Mouse (Mus musculus) splenic B cell, adult 2 months (primary cell): ENCODE results near the gene Gpr15.

Source experiments
- DNase-seq: peaks from one replicate; pipeline ENCODE4 v3.0.0-alpha.2; 2011; ENCODE audit warnings: low read depth, low spot score
- H3K27me3 ChIP-seq: 2 replicates; pipeline ENCODE4 v1.6.1; 2012; ENCODE audit warnings: mild to moderate bottlenecking, low read length, moderate library complexity, mixed read lengths; ENCODE audit not compliant: control insufficient read depth, poor library complexity, insufficient read depth, severe bottlenecking
- H3K36me3 ChIP-seq: 2 replicates; pipeline ENCODE4 v1.6.1; 2012; ENCODE audit warnings: mild to moderate bottlenecking, low read length, moderate library complexity, mixed read lengths; ENCODE audit not compliant: control insufficient read depth, poor library complexity, insufficient read depth, severe bottlenecking

The Gpr15 gene

DNA sequence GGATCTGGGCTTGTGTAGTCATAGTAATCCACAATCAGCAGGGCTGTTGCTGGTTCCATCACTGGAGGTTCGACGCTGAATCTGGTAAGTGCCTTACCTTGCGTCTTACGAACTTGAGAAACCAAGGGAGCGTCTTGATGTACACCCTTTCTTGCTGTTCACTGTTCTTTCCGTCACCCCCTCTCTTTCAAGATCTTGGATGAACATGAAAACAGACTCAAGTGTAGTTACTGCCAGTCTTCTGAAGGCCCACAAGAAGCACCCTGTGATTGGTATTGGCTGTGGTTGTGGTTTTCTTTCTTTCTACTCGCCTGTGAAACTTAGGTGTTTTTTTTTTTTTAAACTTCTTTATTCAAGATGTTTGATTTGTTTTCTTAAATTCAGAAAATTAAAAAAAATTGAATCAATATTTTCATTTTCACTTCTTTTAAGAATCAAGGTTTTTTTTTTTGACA lies at the start of gene Gpr15:
Gene Gpr15, minus strand, starts transcription at position 405 of the 455 bp plus-strand sequence.
- DNase-seq: no peak
- no peaks in the 10 kb centered on the region for H3K27me3 ChIP-seq
- H3K36me3 ChIP-seq: no peaks in the 10 kb centered on the region

DNA sequence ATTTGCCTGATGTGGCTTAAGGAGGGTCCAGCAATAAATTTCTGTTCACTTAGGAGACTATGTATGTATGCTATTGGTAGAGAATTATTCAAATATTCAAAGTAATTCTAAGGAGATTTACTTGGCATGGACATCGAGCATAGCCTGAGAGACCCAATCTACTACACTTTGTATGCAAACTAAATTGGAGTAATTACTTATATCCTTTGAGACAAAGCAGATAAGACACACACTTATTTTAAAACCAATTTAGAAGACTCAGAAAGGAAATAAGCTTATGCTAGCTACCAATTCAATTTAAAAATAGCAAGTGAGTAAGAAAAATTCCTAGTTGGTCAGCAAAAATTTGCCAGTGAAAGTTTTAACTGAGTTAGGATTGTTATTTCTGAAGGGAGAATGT lies 44.2 kb upstream of the Gpr15 start, which contains the start of gene Olfr172:
Gene Olfr172, minus strand, starts transcription at position 101 of the 400 bp plus-strand sequence.
- Histone ChIP-seq H3K36me3 (no peaks in the 10 kb centered on the region), H3K27me3 (no peaks in the 10 kb centered on the region)
- DNase-seq: no peak

DNA sequence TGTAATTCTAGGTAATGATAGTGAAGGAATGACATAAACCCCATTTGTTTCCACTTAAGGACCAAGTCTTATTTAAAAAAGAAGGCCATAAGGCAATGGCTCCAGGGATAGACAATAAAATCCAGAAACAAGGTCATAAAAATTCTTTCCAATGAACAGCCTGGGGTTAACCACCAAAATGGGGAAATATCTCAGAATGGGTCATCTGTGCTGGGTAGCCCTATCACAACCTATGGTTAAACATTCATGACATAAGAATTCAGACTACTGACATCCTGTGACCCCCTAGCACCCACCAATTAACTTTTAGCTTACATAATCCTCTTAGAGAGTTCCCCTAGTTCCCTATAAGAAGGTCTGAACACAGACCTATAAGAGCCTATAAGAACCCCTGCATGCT lies 37.3 kb upstream of the Gpr15 start:
- H3K27me3 ChIP-seq: no peaks in the 10 kb centered on the region
- H3K36me3 ChIP-seq: no peaks in the 10 kb centered on the region
- no peak for DNase-seq

DNA sequence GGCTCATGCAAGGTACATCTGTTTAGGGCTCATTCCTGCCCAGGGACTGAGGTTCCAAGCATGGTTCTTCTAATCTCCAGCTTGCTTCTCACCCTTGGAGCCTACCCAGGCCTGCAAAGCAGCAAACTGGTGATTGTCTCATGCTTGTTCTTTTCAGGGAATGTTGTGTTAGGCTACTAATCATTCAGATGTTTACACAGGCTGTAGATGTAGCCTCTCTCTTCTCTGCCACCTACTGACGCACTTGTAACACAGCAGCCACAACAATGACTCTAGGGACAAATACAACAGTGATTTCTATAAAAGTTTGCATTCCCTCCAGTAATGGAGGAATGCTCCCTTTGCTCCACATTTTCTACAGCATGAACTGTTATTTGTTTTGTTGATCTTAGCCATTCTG lies 32.4 kb upstream of the Gpr15 start:
- no peaks in the 10 kb centered on the region for H3K36me3 ChIP-seq
- H3K27me3 ChIP-seq: no peaks in the 10 kb centered on the region
- peak; percentile 40 for DNase-seq

DNA sequence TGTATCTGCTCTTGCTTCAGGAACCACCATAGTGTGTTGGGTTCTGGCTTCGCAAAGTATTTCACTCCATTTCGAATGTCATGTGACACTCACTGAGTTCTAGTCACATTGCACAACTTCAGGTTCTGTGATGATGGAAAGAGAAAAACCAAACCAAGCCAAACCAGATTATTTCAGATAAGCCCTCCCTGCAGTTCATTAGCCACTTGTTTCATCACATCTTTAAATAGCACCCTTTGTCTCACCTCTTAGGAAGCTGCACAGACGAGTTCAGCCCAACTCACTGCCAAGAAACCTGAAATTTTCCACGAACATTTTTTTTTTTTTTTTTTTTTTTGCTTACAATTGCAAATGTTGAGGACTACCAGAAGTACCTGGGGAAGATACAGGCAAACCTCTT lies 27.8 kb upstream of the Gpr15 start:
- no peak for DNase-seq
- H3K36me3 ChIP-seq: no peaks in the 10 kb centered on the region
- H3K27me3 ChIP-seq: no peaks in the 10 kb centered on the region

DNA sequence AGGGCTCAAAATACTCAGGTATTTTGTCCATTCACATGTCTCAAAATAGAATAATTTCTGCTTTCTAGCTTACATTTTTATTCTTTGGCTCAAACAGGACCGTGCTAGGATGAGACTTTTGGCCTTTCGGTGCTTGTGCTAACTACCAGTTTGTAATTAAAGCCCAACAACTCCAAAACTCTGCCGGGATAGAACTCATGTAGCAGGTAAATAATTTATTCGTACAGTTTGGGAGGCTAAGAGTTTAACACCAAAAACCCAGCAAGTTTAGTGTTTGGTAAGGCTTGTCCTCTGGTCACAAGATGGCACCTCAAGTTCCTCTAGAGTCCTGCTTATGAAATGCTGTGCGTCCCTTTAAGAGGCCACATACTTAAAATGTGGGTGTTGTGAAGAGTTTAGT lies 21.9 kb upstream of the Gpr15 start:
- H3K27me3 ChIP-seq: no peaks in the 10 kb centered on the region
- peaks cover 2% of the 10 kb centered on the region; the same call in 1 of the 2 replicates for H3K36me3 ChIP-seq
- no peak for DNase-seq

DNA sequence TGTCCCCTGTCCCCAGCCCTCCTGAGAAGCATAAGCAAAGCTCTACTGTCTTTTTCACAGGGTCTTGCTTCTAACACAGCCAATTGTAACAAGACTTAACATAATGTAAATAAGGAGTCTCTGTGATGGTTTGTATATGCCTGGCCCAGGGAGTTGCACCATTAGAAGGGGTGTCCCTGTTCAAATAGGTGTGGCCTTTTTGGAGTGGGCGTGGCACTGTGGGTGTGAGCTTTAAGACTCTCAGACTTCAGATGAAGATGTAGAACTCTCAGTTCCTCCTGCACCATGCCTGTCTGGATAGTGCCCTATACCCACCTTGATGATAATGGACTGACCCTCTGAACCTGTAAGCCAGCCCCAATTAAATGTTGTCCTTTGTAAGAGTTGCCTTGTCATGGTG lies 19.9 kb upstream of the Gpr15 start:
- Histone ChIP-seq H3K27me3 (no peaks in the 10 kb centered on the region), H3K36me3 (peaks cover 7% of the 10 kb centered on the region)
- no peak for DNase-seq

DNA sequence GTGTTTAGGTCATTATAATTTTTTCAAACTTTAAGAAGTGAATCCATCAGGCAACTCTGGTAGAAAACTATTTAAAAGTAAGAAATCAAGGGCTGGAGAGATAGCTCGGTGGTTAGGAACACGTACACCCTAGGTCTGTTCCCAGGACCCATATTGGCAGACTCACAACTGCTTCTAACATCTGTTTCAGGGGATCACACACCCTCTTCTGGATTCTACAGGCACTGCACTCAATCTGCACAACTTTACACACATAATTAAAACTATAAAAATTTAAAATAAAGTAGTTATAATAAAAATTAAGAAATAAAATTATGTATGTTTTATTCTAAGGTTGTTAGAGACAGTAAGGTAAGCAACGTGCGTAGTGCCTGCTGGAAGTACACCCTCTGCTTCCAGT lies 19.3 kb upstream of the Gpr15 start:
- Histone ChIP-seq H3K27me3 (no peaks in the 10 kb centered on the region), H3K36me3 (peaks cover 7% of the 10 kb centered on the region)
- DNase-seq: peak; percentile 25

DNA sequence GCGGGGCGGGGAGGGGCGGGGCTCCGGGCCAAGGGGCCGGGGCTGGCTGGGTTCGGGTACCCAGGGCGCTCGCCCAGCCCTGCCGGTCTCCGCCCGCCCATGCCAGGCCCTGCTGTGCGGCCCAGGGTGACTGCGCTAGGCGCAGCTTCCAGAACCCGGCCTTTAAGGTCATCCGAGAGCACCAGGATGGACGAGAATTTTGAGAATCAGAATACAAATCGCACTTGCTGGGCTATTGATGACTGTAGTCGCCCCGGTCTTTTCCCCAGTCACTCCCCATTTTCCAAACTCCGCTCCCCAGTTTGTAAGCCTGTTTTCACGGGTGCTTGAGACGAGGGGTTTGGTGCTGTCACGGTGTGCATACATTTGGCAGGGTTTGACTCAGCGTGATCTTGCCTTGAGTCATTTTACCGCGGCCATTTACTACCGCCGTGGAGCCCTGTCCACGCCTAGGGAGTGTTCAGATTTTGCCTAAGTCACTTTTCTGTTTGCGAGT lies 9.4 kb upstream of the Gpr15 start:
- DNase-seq: no peak
- Histone ChIP-seq H3K36me3 (peaks cover 8% of the 10 kb centered on the region), H3K27me3 (no peaks in the 10 kb centered on the region)

DNA sequence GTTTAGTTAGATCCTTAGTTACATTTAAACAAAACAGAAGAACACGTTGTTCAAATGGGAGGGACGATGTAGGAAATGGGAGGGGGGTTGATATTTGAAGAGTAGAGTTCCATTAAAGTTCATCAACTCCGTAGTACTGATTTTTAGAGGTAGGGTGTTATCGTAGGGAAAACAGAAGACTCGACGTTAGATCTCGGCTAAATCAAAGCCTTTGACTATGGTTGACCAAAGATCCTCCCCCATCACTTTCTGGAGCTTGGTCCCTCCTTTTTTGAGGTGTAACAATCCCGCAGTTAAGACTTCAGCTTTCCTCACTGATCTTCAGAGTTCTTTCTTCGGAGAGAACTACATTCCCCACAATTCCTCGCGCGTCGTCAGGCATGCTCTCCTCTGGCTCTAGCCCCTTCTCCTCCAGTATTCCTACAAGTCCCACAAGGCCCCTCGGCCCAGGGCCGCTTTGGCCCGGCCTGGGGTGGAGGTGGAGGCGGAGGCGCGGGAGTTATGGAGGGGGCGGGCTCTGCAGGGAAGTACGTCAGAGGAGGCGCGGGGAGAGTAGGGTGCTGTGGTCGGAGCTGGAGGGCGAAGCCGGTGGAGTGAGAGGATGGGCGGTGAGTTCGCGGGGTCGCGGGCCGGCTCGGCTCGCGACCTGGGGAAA lies 8.7 kb upstream of the Gpr15 start, which contains the start of gene Cldnd1:
Gene Cldnd1, plus strand, starts transcription at position 434 of the 655 bp plus-strand sequence.
- peak; percentile 96 for DNase-seq
- H3K27me3 ChIP-seq: no peaks in the 10 kb centered on the region
- peaks cover 5% of the 10 kb centered on the region for H3K36me3 ChIP-seq

DNA sequence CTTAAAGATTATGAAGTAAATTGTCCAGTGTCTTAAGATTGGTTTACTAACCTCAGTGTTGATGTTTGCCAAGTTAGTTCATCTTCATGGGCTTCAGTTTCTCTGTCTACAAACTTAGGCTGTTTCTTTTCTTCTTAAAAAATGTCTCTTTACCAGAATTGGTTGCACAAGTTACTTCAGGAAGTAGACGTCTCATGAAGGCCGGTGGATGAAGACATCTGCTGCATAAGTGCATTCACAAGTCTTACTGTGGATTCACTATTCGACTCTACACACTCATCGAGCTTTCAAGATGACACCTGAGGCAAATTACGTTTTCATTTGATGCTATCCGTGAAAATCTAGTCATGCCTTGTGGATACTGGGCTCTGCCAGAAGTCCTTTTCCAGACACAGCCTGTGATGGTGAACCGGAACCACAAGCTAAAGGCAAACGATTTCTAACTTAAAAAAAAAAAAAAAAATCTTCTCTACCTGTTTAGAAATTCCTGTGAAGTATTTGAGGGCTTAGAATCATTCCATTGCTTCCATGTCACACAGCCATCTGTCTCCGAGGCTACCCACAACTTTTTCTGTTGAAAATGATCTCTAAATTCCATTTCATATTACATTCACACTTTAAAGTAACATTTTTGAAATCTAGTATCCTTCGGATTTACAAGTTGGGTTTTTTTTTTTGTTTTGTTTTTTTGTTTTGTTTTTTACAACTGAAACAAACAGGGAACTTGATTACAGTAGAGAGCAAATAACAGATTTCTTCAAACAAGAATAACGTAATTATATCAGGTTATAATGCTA lies 8.0 kb upstream of the Gpr15 start:
- DNase-seq: no peak
- H3K36me3 ChIP-seq: peaks cover 4% of the 10 kb centered on the region; the same call in 1 of the 2 replicates
- no peaks in the 10 kb centered on the region for H3K27me3 ChIP-seq

DNA sequence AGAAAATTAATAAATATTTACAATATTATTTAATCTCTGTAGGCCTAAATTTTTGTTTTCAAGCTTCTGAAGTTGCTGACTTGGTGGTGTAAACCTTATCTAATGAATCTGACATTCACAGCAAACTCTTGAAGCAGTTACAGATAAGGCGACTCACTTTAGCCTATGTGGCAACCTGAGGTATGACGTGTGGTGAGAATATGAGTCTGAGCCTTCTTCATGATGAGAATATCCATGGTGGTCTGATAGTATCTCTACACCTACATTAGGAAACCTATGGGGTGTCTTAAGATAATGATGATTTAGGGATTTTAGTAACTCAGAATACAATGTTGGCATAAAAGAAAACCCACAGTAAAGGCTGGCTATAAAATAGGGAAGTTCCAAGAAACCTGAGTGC lies 3.4 kb upstream of the Gpr15 start:
- H3K27me3 ChIP-seq: no peaks in the 10 kb centered on the region
- H3K36me3 ChIP-seq: no peaks in the 10 kb centered on the region
- DNase-seq: no peak

DNA sequence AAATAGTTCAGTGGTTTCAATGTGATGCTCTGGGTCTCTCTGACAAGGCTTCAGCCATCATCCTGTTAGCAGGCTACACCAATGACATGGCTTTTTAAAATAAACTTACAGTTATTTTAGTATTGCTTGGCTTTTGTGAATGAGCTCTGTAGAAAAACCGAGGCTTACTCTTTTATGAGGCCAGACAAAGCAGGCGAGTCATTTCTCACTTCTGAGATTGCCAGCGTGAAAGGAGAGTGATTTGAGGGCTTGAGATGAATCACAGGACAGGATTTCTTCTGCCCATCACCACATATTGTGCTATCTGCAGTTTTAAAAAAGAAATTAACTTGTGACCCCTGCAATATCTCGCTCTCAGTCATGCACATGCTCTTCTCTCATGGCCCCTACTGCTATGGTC lies 3.9 kb downstream of the Gpr15 start:
- no peak for DNase-seq
- H3K27me3 ChIP-seq: no peaks in the 10 kb centered on the region
- no peaks in the 10 kb centered on the region for H3K36me3 ChIP-seq

DNA sequence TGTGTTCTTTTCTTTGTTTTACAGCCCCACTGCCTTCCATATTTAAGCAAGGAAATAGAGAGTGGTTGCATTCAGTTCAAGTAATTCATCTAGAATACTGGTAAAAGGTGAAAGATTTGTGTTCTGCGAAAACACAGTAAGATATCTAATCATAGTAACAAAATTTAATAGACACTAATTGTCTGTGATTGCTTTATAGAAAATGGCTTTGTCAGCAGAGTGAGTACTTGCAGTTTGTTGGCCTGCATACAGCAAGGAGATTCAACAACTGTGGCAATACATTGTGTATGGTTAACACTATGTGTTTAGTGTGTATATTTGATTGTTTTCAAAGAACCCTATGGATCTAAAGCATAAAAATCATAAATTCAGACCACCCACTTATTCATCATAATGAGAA lies 5.7 kb downstream of the Gpr15 start:
- Histone ChIP-seq H3K27me3 (no peaks in the 10 kb centered on the region), H3K36me3 (no peaks in the 10 kb centered on the region)
- DNase-seq: no peak

DNA sequence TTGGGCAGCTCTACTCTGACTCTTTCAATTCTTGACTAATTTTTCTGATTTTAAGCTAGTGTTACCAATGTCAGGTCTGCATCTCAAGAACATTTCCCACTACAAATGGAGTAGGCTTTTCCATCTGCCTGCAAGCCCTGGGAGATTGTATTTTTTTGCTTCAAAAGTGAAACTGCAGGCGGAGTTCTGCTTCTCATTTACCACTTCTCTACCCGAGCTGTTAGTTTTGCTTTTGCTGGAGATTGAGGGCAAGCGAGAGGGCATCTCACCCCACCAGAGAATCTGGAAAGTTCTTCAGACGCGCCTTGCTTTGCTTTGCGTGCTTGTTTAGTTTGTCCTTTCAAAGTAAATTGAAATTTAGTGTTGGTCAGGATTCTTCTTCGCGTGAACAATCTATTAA lies 6.6 kb downstream of the Gpr15 start:
- Histone ChIP-seq H3K36me3 (no peaks in the 10 kb centered on the region), H3K27me3 (no peaks in the 10 kb centered on the region)
- peak; percentile 60 for DNase-seq
